Mouse (Mus musculus): Measurements from ENCODE around the gene Tmcc3.

DNA sequence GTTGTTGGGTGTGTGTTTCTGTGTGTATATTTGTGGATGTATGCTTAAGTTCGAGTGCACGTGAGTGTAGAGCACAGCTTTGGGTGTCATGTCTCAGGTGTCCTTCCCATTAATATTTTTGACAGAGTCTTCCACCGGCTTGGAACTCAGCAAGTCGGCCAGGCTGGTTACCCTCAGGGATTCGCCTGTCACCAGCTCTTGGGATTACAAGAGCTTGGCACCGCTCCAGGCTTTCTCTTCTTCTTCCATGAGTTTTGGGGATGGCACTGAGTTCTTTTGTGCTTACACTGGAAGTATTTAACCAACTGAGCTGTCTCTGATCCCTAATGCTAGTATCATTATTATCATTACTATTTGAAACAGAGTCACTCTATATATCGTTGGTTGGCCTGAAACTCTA lies 29.0 kb upstream of the Tmcc3 start:
- no peak for TF ChIP-seq CTCF (IDR thresholded peaks at IDR 0.05; ENCODE audit: low read depth, low read length)
- no peak for TF ChIP-seq POLR2A (IDR thresholded peaks at IDR 0.05; ENCODE audit: borderline replicate concordance, low read depth, low read length)

Measured in bone marrow macrophage, adult 2 months (primary cell).